Mouse (Mus musculus): ENCODE data around the gene Arl5a.

- TF ChIP-seq GATA1 (IDR thresholded peaks at IDR 0.05; ENCODE audit: low read length): no peak
- TF ChIP-seq TAL1 (IDR thresholded peaks at IDR 0.05; ENCODE audit: low read length): no peak
Observed at GRCm38 (mm10) chr2:52394529-52394928, 30.2 kb downstream of the Arl5a start.

Data from erythroblast, embryonic 14.5 days (primary cell).